Mouse (Mus musculus) erythroblast, embryonic 14.5 days (primary cell): ENCODE data around the gene Dand5. TPM values are rescaled to one million over a fixed set of nuclear protein-coding genes. Genes with fewer than 3 reads are reported as not detected.
"Not testable (repeated sequence)": the region's sequence is repeated elsewhere in the genome, so short reads cannot be mapped to it uniquely, and the experiment has no call there.

Experiments
- H3K27me3 ChIP-seq: 2 replicates; pipeline ENCODE4 v1.6.1; 2012; ENCODE audit warnings: inconsistent platforms; ENCODE audit not compliant: control insufficient read depth
- H3K36me3 ChIP-seq: 2 replicates; pipeline ENCODE4 v1.6.1; 2012; ENCODE audit warnings: mild to moderate bottlenecking, inconsistent platforms; ENCODE audit not compliant: control insufficient read depth
- H3K4me1 ChIP-seq: 2 replicates; pipeline ENCODE4 v1.6.1; 2012; ENCODE audit warnings: inconsistent platforms; ENCODE audit not compliant: control insufficient read depth
- H3K4me3 ChIP-seq: replicated peaks from 2 replicates; pipeline ENCODE3; 2012; ENCODE audit warnings: moderate library complexity, mild to moderate bottlenecking, inconsistent platforms
- H3K9me3 ChIP-seq: 2 replicates; pipeline ENCODE4 v1.6.1; 2012; ENCODE audit warnings: low read length, inconsistent platforms, mixed read lengths; ENCODE audit not compliant: control insufficient read depth
- GATA1 ChIP-seq: IDR thresholded peaks from 2 replicates; pipeline ENCODE4 v1.6.1; 2012; ENCODE audit warnings: low read length, inconsistent platforms, mixed read lengths
- TAL1 ChIP-seq: IDR thresholded peaks from 3 replicates; pipeline ENCODE4 v1.6.1; 2012; ENCODE audit warnings: low read length, inconsistent platforms, mixed read lengths
- polyA plus RNA-seq: library from polyadenylated mRNA; stranded (reverse); fragments of >175 nt; gene quantifications from 2 replicates; pipeline ENCODE4 v1.2.3, GENCODE M21; 2012

Gene Dand5
- polyA plus RNA-seq, 1 experiment, result 1.3 TPM

GRCm38 (mm10) chr8:84837149-84837911, 14.7 kb upstream of the Dand5 start:
- no peaks in the 10 kb centered on the region for H3K27me3 ChIP-seq
- TF ChIP-seq TAL1 (no peak), GATA1 (no peak)
- H3K4me3 ChIP-seq, result peak overlapping the region; percentile 95
- H3K9me3 ChIP-seq, result no peaks in the 10 kb centered on the region
- H3K4me1 ChIP-seq, result peaks cover 89% of the 10 kb centered on the region
- H3K36me3 ChIP-seq, result peaks cover 95% of the 10 kb centered on the region

- Histone ChIP-seq H3K27me3 (no peaks in the 10 kb centered on the region), H3K4me3 (peak overlapping the region; percentile 98), H3K36me3 (peaks cover 82% of the 10 kb centered on the region), H3K9me3 (no peaks in the 10 kb centered on the region), H3K4me1 (peaks cover 87% of the 10 kb centered on the region)
- TF ChIP-seq TAL1 (no peak), GATA1 (no peak)
Measured at GRCm38 (mm10) chr8:84834866-84835855, 12.5 kb upstream of the Dand5 start.

GRCm38 (mm10) chr8:84834002-84834865, 11.6 kb upstream of the Dand5 start:
- no peak for TF ChIP-seq TAL1
- TF ChIP-seq GATA1, result no peak
- peak overlapping the region; percentile 98 for H3K4me3 ChIP-seq
- H3K4me1 ChIP-seq, result peaks cover 86% of the 10 kb centered on the region
- no peaks in the 10 kb centered on the region for H3K27me3 ChIP-seq
- peaks cover 78% of the 10 kb centered on the region for H3K36me3 ChIP-seq
- H3K9me3 ChIP-seq, result no peaks in the 10 kb centered on the region

- peaks cover 72% of the 10 kb centered on the region for H3K36me3 ChIP-seq
- TF ChIP-seq TAL1, result no peak
- no peak for TF ChIP-seq GATA1
Measured at GRCm38 (mm10) chr8:84832759-84833742, 10.4 kb upstream of the Dand5 start.

DNA sequence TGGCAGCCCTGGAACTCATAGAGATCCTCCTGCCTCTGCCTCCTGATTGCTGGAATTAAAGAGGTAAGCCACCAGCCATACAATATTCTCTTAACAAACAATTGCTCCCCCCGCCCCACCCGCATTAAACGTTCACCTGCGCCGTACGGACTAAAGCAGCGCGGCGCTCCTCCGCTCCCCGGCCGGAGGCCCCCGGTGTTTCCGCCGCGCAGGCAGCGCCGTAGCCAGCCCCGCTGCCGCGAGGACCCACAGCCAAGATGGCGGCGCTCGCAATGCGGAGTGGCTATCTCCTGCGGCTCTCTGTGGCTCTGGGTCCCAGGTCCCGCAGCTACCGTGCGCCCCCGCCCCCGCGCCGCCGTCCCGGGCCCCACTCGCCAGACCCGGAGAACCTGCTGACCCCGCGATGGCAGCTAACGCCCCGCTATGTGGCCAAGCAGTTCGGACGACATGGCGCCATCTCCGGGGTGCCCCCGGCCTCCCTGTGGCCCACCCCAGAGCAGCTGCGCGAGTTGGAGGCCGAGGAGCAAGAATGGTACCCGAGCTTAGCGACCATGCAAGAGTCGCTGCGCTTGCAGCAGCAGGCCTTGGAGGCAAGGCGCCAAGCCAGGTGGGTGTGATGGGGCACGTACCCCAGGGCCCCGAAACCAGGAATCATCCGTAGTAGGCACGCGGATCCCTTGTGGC, 9.6 kb upstream of the Dand5 start:
- Histone ChIP-seq H3K27me3 (no peaks in the 10 kb centered on the region), H3K4me1 (peaks cover 76% of the 10 kb centered on the region), H3K4me3 (peak overlapping the region; percentile 98), H3K36me3 (peaks cover 66% of the 10 kb centered on the region), H3K9me3 (no peaks in the 10 kb centered on the region)
- TF ChIP-seq GATA1 (no peak), TAL1 (no peak)

More at GRCm38 (mm10) chr8:84832759-84833742, 10.4 kb upstream of the Dand5 start:
- Histone ChIP-seq H3K9me3 (no peaks in the 10 kb centered on the region), H3K27me3 (no peaks in the 10 kb centered on the region), H3K4me3 (peak overlapping the region; percentile 98), H3K4me1 (peaks cover 80% of the 10 kb centered on the region)

GRCm38 (mm10) chr8:84831490-84831889, 8.9 kb upstream of the Dand5 start, which contains the start of gene Gadd45gip1:
TSS of gene Gadd45gip1 (plus strand) at chr8:84831522.
- Histone ChIP-seq H3K4me3 (peak within 1 kb of the TSS; percentile 98), H3K9me3 (no peaks in the 10 kb centered on the region), H3K36me3 (peaks cover 60% of the 10 kb centered on the region), H3K4me1 (peaks cover 73% of the 10 kb centered on the region), H3K27me3 (no peaks in the 10 kb centered on the region)
- TF ChIP-seq TAL1 (no peak), GATA1 (no peak)

GRCm38 (mm10) chr8:84826518-84826917, 3.9 kb upstream of the Dand5 start:
- not testable (repeated sequence) for H3K4me3 ChIP-seq, H3K9me3 ChIP-seq, H3K27me3 ChIP-seq
- peaks cover 59% of the 10 kb centered on the region for H3K4me1 ChIP-seq
- H3K36me3 ChIP-seq, result peaks cover 19% of the 10 kb centered on the region
